Mouse (Mus musculus): ENCODE data around the gene Stil.

DNA sequence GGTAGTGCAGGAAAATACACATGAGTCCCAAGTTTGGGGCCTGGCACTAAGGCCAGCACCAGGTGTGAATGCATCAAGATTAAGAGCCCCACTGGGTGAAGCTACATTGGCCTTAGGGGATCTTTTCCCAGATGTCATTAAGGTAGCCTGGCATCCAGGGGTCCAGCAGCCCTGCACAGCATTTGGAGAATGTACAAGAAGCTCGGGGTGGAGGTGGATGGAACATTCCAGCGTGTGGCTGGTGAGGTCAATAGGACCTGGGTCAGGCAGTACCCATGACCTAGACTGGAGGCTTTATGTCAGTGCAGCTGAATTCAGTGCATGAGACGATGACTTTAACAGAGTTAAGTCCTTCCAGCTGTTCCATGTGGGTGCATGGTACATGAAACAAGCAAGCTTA lies 91.8 kb downstream of the Stil start:
- TF ChIP-seq CTCF (IDR thresholded peaks at IDR 0.05) (no peak), POLR2A (IDR thresholded peaks at IDR 0.05; ENCODE audit: insufficient read depth, low read depth, low read length) (no peak), EP300 (IDR thresholded peaks at IDR 0.05; ENCODE audit: insufficient read depth, low read depth, low read length) (no peak)
